Mouse (Mus musculus) embryonic facial prominence, embryonic 11.5 days (tissue): Measurements from ENCODE around the gene Inhbe. TPM values are rescaled to one million over a fixed set of nuclear protein-coding genes. Genes with fewer than 3 reads are reported as not detected.
A peak's percentile ranks its signal among the peaks of the same experiment; 100 is the strongest.

ENCODE experiments used
- ATAC-seq: fragments of 200-750 bp; cut with Nextera tagmentation; replicated peaks from 2 replicates; pipeline ENCODE4 v1.8.0; 2017; ENCODE audit warnings: low read depth; ENCODE audit not compliant: insufficient number of reproducible peaks, low FRiP score, low TSS enrichment
- DNase-seq: peaks from one replicate; pipeline ENCODE4 v3.0.0-alpha.2; 2015; ENCODE audit warnings: low spot score
- H3K27ac ChIP-seq: fragments of 300-500 bp; sonication (generic); replicated peaks from 2 replicates; pipeline ENCODE4 v1.5.1; 2014; ENCODE audit warnings: mild to moderate bottlenecking, low read depth, low read length, control low read depth
- H3K27me3 ChIP-seq: fragments of 300-500 bp; sonication (generic); 2 replicates; pipeline ENCODE4 v1.6.1; 2014; ENCODE audit warnings: mild to moderate bottlenecking, low read length, moderate library complexity, mixed read lengths; ENCODE audit not compliant: control insufficient read depth, insufficient read depth
- H3K36me3 ChIP-seq: fragments of 300-500 bp; sonication (generic); replicated peaks from 2 replicates; pipeline ENCODE4 v1.6.1; 2014; ENCODE audit warnings: low read depth, mild to moderate bottlenecking, low read length, moderate library complexity, mixed read lengths; ENCODE audit not compliant: control insufficient read depth, insufficient read depth
- H3K4me1 ChIP-seq: fragments of 300-500 bp; sonication (generic); 2 replicates; pipeline ENCODE4 v1.6.1; 2014; ENCODE audit warnings: low read length, mixed read lengths; ENCODE audit not compliant: control insufficient read depth, insufficient read depth
- H3K4me2 ChIP-seq: fragments of 300-500 bp; sonication (generic); 2 replicates; pipeline ENCODE4 v1.6.1; 2014; ENCODE audit warnings: low read depth, mild to moderate bottlenecking, control low read depth, low read length, moderate library complexity
- H3K4me3 ChIP-seq: fragments of 300-500 bp; sonication (generic); 2 replicates; pipeline ENCODE4 v1.5.1; 2014; ENCODE audit warnings: low read depth, low read length, control low read depth
- H3K9ac ChIP-seq: fragments of 300-500 bp; sonication (generic); replicated peaks from 2 replicates; pipeline ENCODE4 v1.6.1; 2014; ENCODE audit warnings: mild to moderate bottlenecking, control low read depth, low read length
- H3K9me3 ChIP-seq: fragments of 300-500 bp; sonication (generic); replicated peaks from 2 replicates; pipeline ENCODE4 v1.6.1; 2016; ENCODE audit warnings: mild to moderate bottlenecking, low read length, inconsistent platforms, mixed read lengths; ENCODE audit not compliant: control insufficient read depth
- WGBS: fragments of 180-500 bp; shearing (Covaris S2); extraction: QIAGEN DNeasy Blood & Tissue Kit; methylation state at CpG from one replicate; pipeline ENCODE4 v1.1.7; 2014; 5-methylcytosine and 5-hydroxymethylcytosine counted together
- polyA plus RNA-seq: library from polyadenylated mRNA; unstranded; fragments of >200 nt; fragmentation: Nextera tagmentation; extraction: Ambion mirVana; gene quantifications from 2 replicates; pipeline ENCODE4 v1.2.1, GENCODE M21; 2014

Gene Inhbe
- polyA plus RNA-seq, result not detected in 2 replicates

DNA sequence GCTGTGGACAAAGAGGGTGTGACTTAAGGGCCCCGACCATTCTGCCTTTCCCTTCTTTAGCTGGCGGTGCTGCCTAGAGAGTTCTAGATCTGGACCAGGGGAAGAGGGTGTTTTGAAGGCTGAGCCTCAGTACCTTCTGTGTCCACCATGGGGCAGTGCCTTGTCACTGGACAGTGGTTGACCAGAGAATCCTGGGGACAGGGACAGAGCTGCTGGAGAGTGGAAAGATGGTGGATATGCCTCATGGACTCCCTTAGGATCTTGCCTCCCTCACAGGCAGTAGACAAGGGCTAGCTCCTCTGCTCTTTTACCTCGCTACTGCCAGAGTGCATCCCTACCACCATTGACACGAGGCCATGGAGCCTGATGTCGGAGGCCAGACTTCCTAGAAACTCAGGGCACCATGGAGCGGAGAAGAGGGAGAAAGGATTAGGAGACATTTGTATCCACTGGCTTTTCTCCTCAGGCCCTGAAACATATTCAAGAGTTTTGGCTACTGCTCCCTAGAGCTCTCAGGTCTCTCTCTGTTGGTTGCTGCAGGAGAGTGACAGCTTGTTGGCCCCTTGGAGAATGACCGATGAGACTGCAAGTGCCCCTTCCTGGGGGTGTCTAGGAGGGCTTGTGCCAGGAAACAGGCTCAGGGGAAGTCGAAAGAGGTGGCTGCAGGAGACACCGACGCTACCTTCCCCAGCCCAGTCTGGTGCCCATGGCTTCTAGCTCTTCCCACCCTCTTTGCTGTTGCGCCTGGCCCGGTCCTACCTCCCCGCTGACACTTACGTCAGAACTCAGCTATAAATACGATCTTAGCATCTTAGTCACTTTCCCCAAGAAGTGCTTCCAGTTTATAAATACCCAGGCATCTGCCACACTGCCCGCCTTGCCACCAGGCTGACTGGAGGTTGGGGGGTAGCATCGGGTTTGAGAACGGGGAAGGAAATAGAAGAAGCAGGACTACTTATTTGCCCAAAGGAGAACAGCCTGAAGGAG lies at the start of gene Inhbe:
Gene Inhbe, minus strand, starts transcription at position 503 of the 987 bp plus-strand sequence.
- no peaks in the 10 kb centered on the region for H3K27me3 ChIP-seq
- no peaks in the 10 kb centered on the region for H3K36me3 ChIP-seq
- H3K4me2 ChIP-seq, result no peak within 1 kb of the TSS
- no peaks in the 10 kb centered on the region for H3K9me3 ChIP-seq
- no peak within 1 kb of the TSS for H3K4me3 ChIP-seq
- DNase-seq (no peak), ATAC-seq (no peak)
- H3K27ac ChIP-seq, result no peak within 1 kb of the TSS
- WGBS, result 83% methylated on average over 18 of the region's 18 CpGs
- H3K9ac ChIP-seq, result no peak within 1 kb of the TSS
- H3K4me1 ChIP-seq, result no peaks in the 10 kb centered on the region

DNA sequence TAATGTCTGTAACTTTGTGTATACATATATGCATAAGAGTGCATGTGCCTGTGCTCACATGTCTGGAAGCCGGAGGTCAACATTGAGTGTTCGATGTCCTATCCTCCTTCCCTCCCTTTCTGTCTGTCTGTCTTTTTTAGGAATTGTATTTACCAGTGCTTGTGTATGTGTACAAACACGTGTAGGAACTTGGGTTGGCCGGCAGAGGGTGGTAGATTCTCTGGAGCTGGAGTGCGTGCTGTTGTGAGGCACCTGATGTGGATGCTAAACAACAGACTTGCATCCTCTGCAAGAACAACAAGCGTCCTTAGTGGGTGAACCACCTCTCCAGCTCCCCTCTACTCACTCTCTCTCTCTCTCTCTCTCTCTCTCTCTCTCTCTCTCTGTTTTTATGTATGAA lies 37.6 kb upstream of the Inhbe start:
- no peaks in the 10 kb centered on the region for H3K4me1 ChIP-seq
- no peak overlapping the region for H3K9ac ChIP-seq
- no peak for DNase-seq
- no peaks in the 10 kb centered on the region for H3K27me3 ChIP-seq
- 80% methylated on average over 6 of the region's 6 CpGs for WGBS
- no peak overlapping the region for H3K27ac ChIP-seq
- H3K4me2 ChIP-seq, result no peak overlapping the region
- H3K9me3 ChIP-seq, result no peaks in the 10 kb centered on the region
- no peaks in the 10 kb centered on the region; the same call in 1 of the 2 replicates for H3K36me3 ChIP-seq
- no peak for ATAC-seq
- H3K4me3 ChIP-seq, result no peak overlapping the region

DNA sequence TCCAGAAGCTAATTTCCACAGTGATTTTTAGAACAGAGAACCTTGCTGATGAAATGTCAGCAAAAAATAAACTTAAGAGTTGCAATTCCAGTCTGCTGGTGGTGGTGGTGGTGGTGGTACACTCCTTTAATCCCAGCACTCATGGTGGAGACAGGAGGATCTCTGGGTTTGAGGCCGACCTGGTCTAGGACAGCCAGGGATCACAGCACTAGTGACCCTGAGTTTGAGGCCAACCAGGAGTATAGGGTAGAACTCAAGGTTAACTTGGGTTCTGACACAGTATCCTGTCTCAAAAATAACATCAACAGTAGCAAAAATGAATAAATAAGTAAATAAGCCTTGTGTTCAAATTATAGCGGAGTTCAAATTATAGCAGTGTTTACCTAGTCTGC lies 27.5 kb upstream of the Inhbe start:
- no peak for DNase-seq
- H3K27me3 ChIP-seq, result no peaks in the 10 kb centered on the region
- no peaks in the 10 kb centered on the region for H3K4me1 ChIP-seq
- 48% methylated on average over 2 of the region's 2 CpGs for WGBS
- H3K4me3 ChIP-seq, result peak overlapping the region; percentile 60
- no peak overlapping the region; the same call in 1 of the 2 replicates for H3K27ac ChIP-seq
- peak overlapping the region; percentile 55 for H3K4me2 ChIP-seq
- no peak for ATAC-seq
- no peaks in the 10 kb centered on the region for H3K9me3 ChIP-seq
- H3K36me3 ChIP-seq, result no peaks in the 10 kb centered on the region
- H3K9ac ChIP-seq, result peak overlapping the region; percentile 10; the same call in 1 of the 2 replicates

- DNase-seq (peak; percentile 83), ATAC-seq (peak; percentile 36)
- peak overlapping the region; percentile 92 for H3K27ac ChIP-seq
- peak overlapping the region; percentile 88 for H3K9ac ChIP-seq
- peak overlapping the region; percentile 55 for H3K4me2 ChIP-seq
- 1% methylated on average over 24 of the region's 79 CpGs for WGBS
- no peaks in the 10 kb centered on the region for H3K27me3 ChIP-seq
- H3K9me3 ChIP-seq, result no peaks in the 10 kb centered on the region
- peak overlapping the region; percentile 60 for H3K4me3 ChIP-seq
- H3K36me3 ChIP-seq, result no peaks in the 10 kb centered on the region
- H3K4me1 ChIP-seq, result no peaks in the 10 kb centered on the region
Measured at GRCm38 (mm10) chr10:127380767-127381742, 26.8 kb upstream of the Inhbe start.

- peak; percentile 96 for DNase-seq
- Histone ChIP-seq H3K9ac (peak within 1 kb of the TSS; percentile 88), H3K27ac (peak within 1 kb of the TSS; percentile 92), H3K9me3 (no peaks in the 10 kb centered on the region), H3K36me3 (no peaks in the 10 kb centered on the region), H3K4me3 (peak within 1 kb of the TSS; percentile 60), H3K27me3 (no peaks in the 10 kb centered on the region), H3K4me2 (peak within 1 kb of the TSS; percentile 55), H3K4me1 (no peaks in the 10 kb centered on the region)
- under 1% methylated on average over 53 of the region's 53 CpGs for WGBS
- peak; percentile 91 for ATAC-seq
Measured at GRCm38 (mm10) chr10:127380251-127380691, 26.1 kb upstream of the Inhbe start, which contains the start of gene R3hdm2. Gene R3hdm2 (plus strand): TSS chr10:127380327.

DNA sequence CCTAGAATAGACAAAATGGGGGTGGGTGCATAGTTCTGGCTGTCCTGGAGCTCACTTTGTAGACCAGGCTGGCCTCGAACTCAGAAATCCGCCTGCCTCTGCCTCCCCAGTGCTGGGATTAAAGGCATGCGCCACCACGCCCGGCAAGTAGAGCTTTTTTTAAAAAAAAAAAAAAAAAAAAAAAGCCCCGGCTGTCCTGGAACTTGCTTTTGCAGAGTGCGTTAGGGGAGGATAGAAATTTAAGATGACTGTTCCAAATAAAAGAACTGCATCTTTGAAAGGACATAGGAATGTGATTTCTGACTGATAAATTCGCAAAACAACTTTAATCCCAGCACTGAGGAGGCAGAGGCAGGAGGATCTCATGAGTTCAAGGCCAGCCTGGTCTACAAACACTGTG lies 25.4 kb upstream of the Inhbe start:
- no peaks in the 10 kb centered on the region for H3K27me3 ChIP-seq
- WGBS, result 87% methylated on average over 8 of the region's 8 CpGs

DNA sequence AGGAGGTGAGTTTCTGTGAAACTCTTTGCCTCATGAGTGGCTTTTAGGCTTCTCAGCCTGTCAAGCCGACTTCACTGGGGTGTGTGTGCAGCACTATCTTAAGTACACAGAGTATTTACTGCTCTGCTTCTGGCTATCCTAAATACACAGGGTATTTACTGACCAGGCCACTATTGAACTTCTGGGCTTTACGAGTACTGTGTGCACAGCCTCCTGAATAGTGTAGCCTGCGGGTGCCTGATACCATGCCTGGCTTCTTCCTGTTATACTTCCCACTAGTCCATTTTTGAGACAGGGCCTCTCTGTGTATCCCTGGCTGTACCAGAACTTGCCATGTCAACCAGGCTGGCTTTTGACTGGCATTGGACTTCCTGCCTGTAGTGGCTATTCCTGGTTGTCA lies 23.5 kb upstream of the Inhbe start:
- H3K27ac ChIP-seq, result no peak overlapping the region
- H3K27me3 ChIP-seq, result no peaks in the 10 kb centered on the region
- DNase-seq, result no peak
- H3K4me2 ChIP-seq, result no peak overlapping the region
- no peak for ATAC-seq
- no peaks in the 10 kb centered on the region for H3K36me3 ChIP-seq
- H3K4me3 ChIP-seq, result no peak overlapping the region
- H3K4me1 ChIP-seq, result no peaks in the 10 kb centered on the region
- WGBS, result 81% methylated on average over 3 of the region's 3 CpGs
- no peak overlapping the region for H3K9ac ChIP-seq
- H3K9me3 ChIP-seq, result no peaks in the 10 kb centered on the region

More for the DNA sequence above, 25.4 kb upstream of the Inhbe start:
- peak overlapping the region; percentile 92 for H3K27ac ChIP-seq
- peak overlapping the region; percentile 88 for H3K9ac ChIP-seq
- DNase-seq, result no peak
- no peaks in the 10 kb centered on the region for H3K4me1 ChIP-seq
- peak overlapping the region; percentile 60; the same call in 1 of the 2 replicates for H3K4me3 ChIP-seq
- peak overlapping the region; percentile 54 for H3K4me2 ChIP-seq
- no peaks in the 10 kb centered on the region for H3K9me3 ChIP-seq
- H3K36me3 ChIP-seq, result no peaks in the 10 kb centered on the region
- no peak for ATAC-seq
